Mouse (Mus musculus): ENCODE measurements around the gene P3h1.

DNA sequence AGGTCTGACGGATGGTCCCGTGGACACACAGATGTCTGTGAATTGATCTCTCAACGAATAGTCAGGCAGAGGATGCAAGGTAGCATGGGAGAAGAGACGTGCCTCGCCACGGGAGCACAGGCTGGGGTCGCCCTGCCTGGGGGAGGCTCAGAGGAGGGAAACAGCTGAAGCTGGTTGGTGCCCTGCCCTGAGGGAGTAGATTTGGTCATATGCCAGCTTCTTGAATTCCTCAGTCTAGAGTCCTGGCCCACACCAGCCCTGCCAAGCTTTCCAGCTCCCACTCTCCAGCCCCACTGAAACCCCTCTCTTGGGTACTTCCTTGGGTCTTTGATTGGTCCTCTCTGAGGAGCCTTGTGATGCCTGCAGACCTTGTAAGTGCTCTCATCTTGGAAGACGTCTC lies 16.0 kb upstream of the P3h1 start:
- TF ChIP-seq CTCF (IDR thresholded peaks at IDR 0.05; ENCODE audit: extremely low read depth, insufficient read depth, insufficient read length, insufficient replicate concordance) (no peak), POLR2A (IDR thresholded peaks at IDR 0.05; ENCODE audit: low read depth, low read length) (no peak)
